Mouse (Mus musculus) midbrain, postnatal 0 days (tissue): Measurements from ENCODE around the gene Fam71e1. TPM values are rescaled to one million over a fixed set of nuclear protein-coding genes. Genes with fewer than 3 reads are reported as not detected.

ENCODE experiments used
- ATAC-seq: fragments of 200-750 bp; cut with Nextera tagmentation; 2 replicates; pipeline ENCODE4 v1.8.0; 2017; ENCODE audit warnings: moderate number of reproducible peaks, mild to moderate bottlenecking, moderate TSS enrichment, moderate library complexity; ENCODE audit not compliant: low FRiP score
- DNase-seq: peaks from one replicate; pipeline ENCODE4 v3.0.0-alpha.2; 2015; ENCODE audit warnings: low spot score
- H3K27ac ChIP-seq: fragments of 300-500 bp; sonication (generic); 2 replicates; pipeline ENCODE4 v1.5.1; 2014; ENCODE audit warnings: low read depth, mild to moderate bottlenecking, low read length, mixed read lengths
- H3K27me3 ChIP-seq: fragments of 300-500 bp; sonication (generic); 2 replicates; pipeline ENCODE4 v1.6.1; 2014; ENCODE audit warnings: low read length, control low read depth, mixed read lengths; ENCODE audit not compliant: insufficient read depth
- H3K36me3 ChIP-seq: fragments of 300-500 bp; sonication (generic); 2 replicates; pipeline ENCODE4 v1.6.1; 2014; ENCODE audit warnings: low read length, control low read depth, mixed read lengths; ENCODE audit not compliant: insufficient read depth
- H3K4me1 ChIP-seq: fragments of 300-500 bp; sonication (generic); 2 replicates; pipeline ENCODE4 v1.6.1; 2014; ENCODE audit warnings: mild to moderate bottlenecking, control low read depth, antibody characterized with exemption, low read length, mixed read lengths; ENCODE audit not compliant: insufficient read depth
- H3K4me2 ChIP-seq: fragments of 300-500 bp; sonication (generic); 2 replicates; pipeline ENCODE4 v1.6.1; 2014; ENCODE audit warnings: low read depth, mild to moderate bottlenecking, low read length, mixed read lengths; ENCODE audit not compliant: poor library complexity, severe bottlenecking
- H3K4me3 ChIP-seq: fragments of 300-500 bp; sonication (generic); 2 replicates; pipeline ENCODE4 v1.5.1; 2014; ENCODE audit warnings: low read depth, mild to moderate bottlenecking, low read length, moderate library complexity
- H3K9ac ChIP-seq: fragments of 300-500 bp; sonication (generic); replicated peaks from 2 replicates; pipeline ENCODE4 v1.6.1; 2014; ENCODE audit warnings: mild to moderate bottlenecking, low read length, moderate library complexity, mixed read lengths; ENCODE audit not compliant: poor library complexity, severe bottlenecking
- H3K9me3 ChIP-seq: fragments of 300-500 bp; sonication (generic); 2 replicates; pipeline ENCODE4 v1.6.1; 2016; ENCODE audit warnings: low read length, control low read depth
- CTCF ChIP-seq: IDR thresholded peaks from 2 replicates; pipeline ENCODE4 v1.5.1; 2016; ENCODE audit warnings: antibody characterized with exemption, mild to moderate bottlenecking
- WGBS: fragments of 180-500 bp; shearing (Covaris S2); extraction: QIAGEN DNeasy Blood & Tissue Kit; methylation state at CpG from one replicate; pipeline ENCODE4 v1.1.7; 2014; 5-methylcytosine and 5-hydroxymethylcytosine counted together
- polyA plus RNA-seq: library from polyadenylated mRNA; unstranded; fragments of >200 nt; fragmentation: Nextera tagmentation; extraction: Ambion mirVana; gene quantifications from 2 replicates; pipeline ENCODE4 v1.2.1, GENCODE M21; 2015
- total RNA-seq: library from RNA; depleted of rRNA; stranded (reverse); fragments of >200 nt; gene quantifications from 2 replicates; pipeline ENCODE4 v1.2.3, GENCODE M21; 2014

Fam71e1 gene
- total and polyA plus RNA-seq, 2 experiments from 2014 or later = 18.5 to 27.7 TPM

DNA sequence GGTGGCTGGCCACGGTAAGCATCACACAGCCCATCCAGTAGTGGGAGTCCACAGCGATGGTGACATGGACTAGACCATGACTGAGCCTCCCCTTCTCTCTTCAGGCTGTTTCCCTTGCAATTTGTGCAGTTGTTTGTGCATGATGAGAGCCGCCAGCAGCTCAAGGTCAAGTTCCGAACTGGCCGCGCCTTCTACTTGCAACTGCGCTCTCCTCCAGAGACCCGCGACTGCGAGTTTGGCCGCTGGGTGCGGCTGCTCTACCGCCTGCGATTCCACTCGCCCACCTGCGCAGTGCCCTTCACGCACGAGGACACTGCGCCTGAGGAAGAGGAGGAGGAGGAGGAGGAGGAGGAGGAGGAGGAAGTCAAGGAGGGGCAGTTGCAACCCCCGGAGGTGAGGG, 3.7 kb downstream of the Fam71e1 start:
- H3K36me3 ChIP-seq = peaks cover 5% of the 10 kb centered on the region; the same call in 1 of the 2 replicates

DNA sequence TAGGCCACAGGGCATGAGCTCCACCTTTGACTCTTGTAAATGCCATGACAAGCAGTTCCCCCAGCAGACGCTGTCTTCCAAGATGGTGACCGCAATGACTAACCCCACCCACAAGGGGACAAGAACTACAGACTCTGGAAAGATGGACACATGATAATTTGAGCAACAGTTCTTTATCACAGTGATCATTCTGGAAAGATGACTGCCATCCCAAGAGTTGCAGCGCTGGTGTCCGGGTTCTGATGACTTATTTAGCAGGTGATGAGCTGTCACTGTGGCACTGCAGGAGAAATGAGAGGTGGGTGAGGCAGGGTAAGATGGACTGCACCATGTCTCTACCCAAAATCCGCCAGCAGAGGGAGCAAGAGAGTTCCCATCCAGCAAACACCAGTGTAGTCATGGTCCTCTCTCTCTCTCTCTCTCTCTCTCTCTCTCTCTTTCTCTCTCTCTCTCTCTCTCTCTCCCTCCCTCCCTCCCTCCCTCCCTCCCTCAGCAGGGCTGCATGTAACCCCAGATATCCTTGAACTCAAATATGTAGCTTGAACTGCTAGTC, 5.3 kb downstream of the Fam71e1 start:
- Histone ChIP-seq H3K4me3 (no peak overlapping the region), H3K4me2 (no peak overlapping the region), H3K27me3 (no peaks in the 10 kb centered on the region), H3K27ac (no peak overlapping the region), H3K9ac (no peak overlapping the region), H3K4me1 (no peaks in the 10 kb centered on the region; the same call in 1 of the 2 replicates), H3K9me3 (no peaks in the 10 kb centered on the region), H3K36me3 (peaks cover 5% of the 10 kb centered on the region; the same call in 1 of the 2 replicates)
- peak; percentile 52; the same call in 1 of the 2 replicates for ATAC-seq
- 35% methylated on average over 5 of the region's 5 CpGs for WGBS
- peak; percentile 70 for DNase-seq
- peak; percentile 81 for TF ChIP-seq CTCF

More for the DNA sequence above, 3.7 kb downstream of the Fam71e1 start:
- no peaks in the 10 kb centered on the region for H3K27me3 ChIP-seq
- ATAC-seq (no peak), DNase-seq (no peak)
- no peak overlapping the region for H3K4me2 ChIP-seq
- peaks cover 7% of the 10 kb centered on the region for H3K4me1 ChIP-seq
- H3K9me3 ChIP-seq = no peaks in the 10 kb centered on the region
- no peak for TF ChIP-seq CTCF
- no peak overlapping the region for H3K4me3 ChIP-seq
- WGBS = 61% methylated on average over 19 of the region's 20 CpGs
- no peak overlapping the region for H3K27ac ChIP-seq
- no peak overlapping the region for H3K9ac ChIP-seq

DNA sequence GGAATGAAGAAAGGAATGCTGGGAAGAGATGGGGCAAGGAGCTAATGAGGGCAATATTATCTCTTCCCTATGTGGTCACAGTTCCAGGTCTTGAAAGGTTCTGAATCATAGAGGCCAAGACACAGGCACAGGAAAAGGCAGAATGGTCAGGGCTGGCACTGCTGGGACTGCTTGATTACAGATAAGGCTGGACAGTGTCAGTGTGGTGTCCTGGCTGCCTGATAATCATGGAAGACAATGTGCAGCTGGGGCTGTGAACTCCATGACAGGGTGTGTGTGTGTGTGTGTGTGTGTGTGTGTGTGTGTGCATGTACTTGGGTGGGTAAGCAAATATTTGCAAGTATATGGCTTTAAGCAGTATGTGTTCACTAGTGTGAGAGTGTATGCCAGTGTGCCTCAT, 11.1 kb downstream of the Fam71e1 start:
- TF ChIP-seq CTCF = no peak
- no peak for ATAC-seq
- H3K9ac ChIP-seq = no peak overlapping the region
- no peak overlapping the region for H3K4me3 ChIP-seq
- no peaks in the 10 kb centered on the region for H3K36me3 ChIP-seq
- no peaks in the 10 kb centered on the region for H3K9me3 ChIP-seq
- DNase-seq = no peak
- 0 out of 2 replicates have a peak, but pooled peaks cover 5% of the 10 kb centered on the region for H3K27me3 ChIP-seq
- H3K4me1 ChIP-seq = no peaks in the 10 kb centered on the region
- H3K4me2 ChIP-seq = no peak overlapping the region
- no peak overlapping the region for H3K27ac ChIP-seq

DNA sequence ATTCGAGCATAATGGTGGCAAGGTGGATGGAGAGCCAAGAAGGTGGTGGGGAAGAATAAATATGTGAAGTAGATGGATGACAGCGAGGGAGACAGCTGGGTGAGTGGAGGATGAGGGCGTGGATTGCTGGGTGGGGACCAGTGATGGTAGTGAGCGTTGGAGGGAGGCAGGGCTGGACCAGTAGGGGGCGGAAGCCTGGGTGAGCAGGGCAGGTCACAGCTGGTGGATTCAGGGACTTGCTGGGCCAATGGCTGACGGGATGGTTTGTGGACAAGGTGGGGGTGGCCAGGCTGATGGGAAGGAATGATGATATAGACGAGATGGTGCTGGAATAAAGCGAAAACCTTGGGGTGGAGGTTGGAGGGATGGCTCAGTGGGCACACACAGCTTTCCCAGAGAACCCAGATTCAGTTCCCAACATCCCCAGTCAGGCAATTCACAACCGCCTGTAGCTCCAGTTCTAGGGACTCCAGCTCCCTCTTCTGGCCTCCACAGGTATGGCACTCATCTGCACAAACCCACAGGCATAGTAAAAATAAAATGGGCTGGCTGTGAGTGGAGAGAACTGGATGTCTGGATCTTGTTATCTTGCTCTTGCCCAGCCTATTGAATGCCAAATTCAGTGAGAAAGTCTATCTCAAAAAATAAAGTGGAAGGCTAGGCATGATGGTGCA, 23.0 kb downstream of the Fam71e1 start:
- no peak overlapping the region for H3K27ac ChIP-seq
- DNase-seq = no peak
- H3K4me1 ChIP-seq = peaks cover 4% of the 10 kb centered on the region; the same call in 1 of the 2 replicates
- no peaks in the 10 kb centered on the region for H3K36me3 ChIP-seq
- peak; percentile 35 for TF ChIP-seq CTCF
- no peak for ATAC-seq
- H3K27me3 ChIP-seq = 0 out of 2 replicates have a peak, but pooled peaks cover 13% of the 10 kb centered on the region
- H3K9ac ChIP-seq = no peak overlapping the region
- H3K4me3 ChIP-seq = no peak overlapping the region
- no peaks in the 10 kb centered on the region for H3K9me3 ChIP-seq
- no peak overlapping the region for H3K4me2 ChIP-seq
- WGBS = 73% methylated on average over 9 of the region's 9 CpGs

DNA sequence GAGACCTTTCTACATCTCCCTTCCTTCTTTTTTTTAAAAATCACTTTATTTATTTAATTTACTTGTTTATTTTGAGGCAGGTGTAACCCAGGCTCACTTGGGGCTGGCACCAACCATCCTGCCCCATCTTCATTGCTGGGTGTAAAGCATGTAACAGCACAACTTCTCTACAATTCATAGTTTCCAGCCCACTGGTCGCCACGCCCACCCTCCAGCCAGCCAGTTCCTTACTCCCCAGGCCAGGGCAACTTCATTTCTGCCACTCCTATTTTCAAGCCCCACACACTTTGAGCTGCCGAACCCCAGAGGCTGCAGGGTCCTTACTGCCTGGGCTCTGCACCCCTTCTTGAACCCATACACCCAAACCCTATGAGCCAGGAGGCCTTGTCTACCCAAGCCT, 24.6 kb downstream of the Fam71e1 start:
- no peaks in the 10 kb centered on the region for H3K36me3 ChIP-seq
- H3K27me3 ChIP-seq = 0 out of 2 replicates have a peak, but pooled peaks cover 17% of the 10 kb centered on the region
- H3K4me2 ChIP-seq = no peak overlapping the region
- WGBS = 76% methylated on average over 3 of the region's 3 CpGs
- H3K9ac ChIP-seq = no peak overlapping the region
- H3K9me3 ChIP-seq = no peaks in the 10 kb centered on the region
- no peak for TF ChIP-seq CTCF
- H3K27ac ChIP-seq = no peak overlapping the region
- no peak for DNase-seq
- H3K4me3 ChIP-seq = no peak overlapping the region
- ATAC-seq = no peak
- H3K4me1 ChIP-seq = peaks cover 4% of the 10 kb centered on the region; the same call in 1 of the 2 replicates

DNA sequence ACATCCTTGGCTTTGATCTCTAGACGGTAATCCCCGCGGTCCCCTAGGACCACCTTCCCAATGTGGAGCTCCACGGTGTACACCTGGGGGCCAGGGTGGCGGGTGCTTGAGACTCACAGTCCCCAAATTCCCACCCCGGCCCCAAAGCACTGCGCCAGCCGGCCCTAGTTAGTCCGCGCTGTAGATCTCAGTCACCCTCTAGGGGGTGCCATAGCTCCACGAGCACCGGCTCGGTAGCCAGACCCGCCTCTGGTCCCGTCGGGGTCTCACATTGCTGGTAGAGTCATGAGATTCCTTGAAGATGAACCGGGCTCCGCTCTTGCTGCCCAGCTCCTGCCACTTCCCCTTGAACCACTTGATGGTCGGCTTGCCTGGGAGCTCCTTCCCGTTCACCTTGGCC, 25.3 kb downstream of the Fam71e1 start:
- no peak for ATAC-seq
- whole genome bisulfite sequencing = 2% methylated on average over 20 of the region's 20 CpGs
- 0 out of 2 replicates have a peak overlapping the region, but pooled peaks have one; percentile 15 for H3K4me2 ChIP-seq
- no peak overlapping the region for H3K9ac ChIP-seq
- peaks cover 4% of the 10 kb centered on the region; the same call in 1 of the 2 replicates for H3K4me1 ChIP-seq
- no peaks in the 10 kb centered on the region for H3K9me3 ChIP-seq
- peak; percentile 70 for TF ChIP-seq CTCF
- no peak overlapping the region for H3K27ac ChIP-seq
- H3K27me3 ChIP-seq = 0 out of 2 replicates have a peak, but pooled peaks cover 17% of the 10 kb centered on the region
- peak; percentile 73 for DNase-seq
- H3K36me3 ChIP-seq = no peaks in the 10 kb centered on the region
- no peak overlapping the region for H3K4me3 ChIP-seq
